Mouse (Mus musculus): Measurements from ENCODE around the gene Sorcs2. TPM values are rescaled to one million over a fixed set of nuclear protein-coding genes. Genes with fewer than 3 reads are reported as not detected.

The Sorcs2 gene
- 9.9 and 10.3 TPM in 2 replicates for polyA plus RNA-seq (2014; fragmentation: Nextera tagmentation; extraction: Ambion mirVana)

DNA sequence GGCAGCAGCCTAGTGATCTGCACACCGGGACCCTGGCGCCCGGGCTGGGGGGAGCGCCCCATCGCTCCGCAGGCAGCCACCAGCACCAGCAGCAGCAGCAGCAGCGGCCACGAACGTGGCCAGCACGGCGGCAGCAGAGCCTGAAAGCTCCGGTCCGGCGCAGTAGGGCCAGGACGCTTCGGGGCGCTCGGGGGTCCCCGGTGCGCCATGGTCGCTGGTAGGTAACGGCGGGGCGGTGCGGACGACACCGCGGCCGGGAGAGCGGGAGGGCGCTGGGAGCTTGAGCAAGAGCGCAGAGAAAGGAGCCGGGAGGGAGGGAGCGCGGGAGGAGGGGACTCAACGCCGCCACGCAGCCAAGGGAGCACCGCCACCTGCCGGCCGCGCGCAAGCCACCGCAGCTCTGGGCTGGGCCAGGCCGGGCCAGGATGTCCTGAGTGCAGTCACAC lies at the start of gene Sorcs2:
Sorcs2 (minus strand) TSS at position 303 of the 446 bp plus-strand sequence.
- H3K27me3 ChIP-seq (ENCODE audit: control insufficient read depth, insufficient read depth, low read length), result peaks cover 28% of the 10 kb centered on the region
- WGBS, result under 1% methylated on average over 39 of the region's 45 CpGs
- ATAC-seq (ENCODE audit: insufficient number of reproducible peaks, insufficient read depth, low FRiP score, low read depth), result peak; percentile 69
- H3K4me1 ChIP-seq (ENCODE audit: control insufficient read depth in 2 of 2, insufficient read depth in 2 of 2, low read length in 2 of 2), result peaks cover 14 to 21% of the 10 kb centered on the region in 2 experiments
- H3K36me3 ChIP-seq (ENCODE audit: control insufficient read depth, insufficient read depth, low read length), result no peaks in the 10 kb centered on the region
- H3K4me3 ChIP-seq (ENCODE audit: control insufficient read depth in 1 of 2, insufficient read depth in 1 of 2, low read depth in 1 of 2, low read length in 2 of 2), result peak within 1 kb of the TSS; percentile 75 to 84
- peak within 1 kb of the TSS; percentile 100 for H3K4me2 ChIP-seq (ENCODE audit: low read length)
- peak within 1 kb of the TSS in 1 of 2 experiments; percentile 44; a peak in 1 of 4 replicates for H3K27ac ChIP-seq (replicated peaks in 1 of 2; ENCODE audit: control insufficient read depth in 1 of 2, insufficient read depth in 1 of 2, low read depth in 2 of 2, low read length in 2 of 2)
- H3K9ac ChIP-seq (ENCODE audit: low read length), result peak within 1 kb of the TSS; percentile 90
- H3K9me3 ChIP-seq (ENCODE audit: control insufficient read depth, low read length), result no peaks in the 10 kb centered on the region

GRCm38 (mm10) chr5:36446166-36446890 lies 48.4 kb upstream of the Sorcs2 start:
- WGBS, result 41% methylated on average over 9 of the region's 9 CpGs

DNA sequence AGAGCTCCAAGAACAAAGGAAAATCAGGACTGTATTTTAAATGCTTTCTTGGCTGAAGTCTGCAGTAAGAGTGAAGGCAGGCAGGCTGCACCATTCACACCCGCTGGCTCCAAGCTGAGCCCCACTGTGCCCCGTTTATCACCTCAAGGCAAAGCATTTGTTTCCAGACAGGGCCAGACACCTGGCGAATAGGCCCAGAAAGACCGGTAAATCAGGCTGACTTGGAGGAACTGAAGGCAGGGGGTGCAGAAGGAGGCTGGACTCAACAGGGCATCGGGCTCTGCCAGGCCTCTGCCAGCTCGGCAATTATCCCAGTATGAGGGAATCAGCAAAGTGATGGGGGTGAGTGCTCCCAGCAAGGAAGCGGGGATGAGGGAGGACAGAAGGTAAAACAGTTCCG lies 47.1 kb upstream of the Sorcs2 start:
- Histone ChIP-seq H3K4me3 (ENCODE audit: control insufficient read depth in 1 of 2, insufficient read depth in 1 of 2, low read depth in 1 of 2, low read length in 2 of 2) (no peak overlapping the region), H3K27me3 (ENCODE audit: control insufficient read depth, insufficient read depth, low read length) (peaks cover 60% of the 10 kb centered on the region), H3K4me1 (ENCODE audit: control insufficient read depth in 2 of 2, insufficient read depth in 2 of 2, low read length in 2 of 2) (peaks cover 8% of the 10 kb centered on the region in 2 experiments), H3K4me2 (ENCODE audit: low read length) (no peak overlapping the region), H3K36me3 (ENCODE audit: control insufficient read depth, insufficient read depth, low read length) (no peaks in the 10 kb centered on the region), H3K9ac (ENCODE audit: low read length) (no peak overlapping the region), H3K9me3 (ENCODE audit: control insufficient read depth, low read length) (no peaks in the 10 kb centered on the region), H3K27ac (replicated peaks in 1 of 2; ENCODE audit: control insufficient read depth in 1 of 2, insufficient read depth in 1 of 2, low read depth in 2 of 2, low read length in 2 of 2) (no peak overlapping the region)
- no peak for ATAC-seq (ENCODE audit: insufficient number of reproducible peaks, insufficient read depth, low FRiP score, low read depth)
- WGBS, result 26% methylated on average over 8 of the region's 8 CpGs

More at GRCm38 (mm10) chr5:36446166-36446890, 48.4 kb upstream of the Sorcs2 start:
- Histone ChIP-seq H3K27me3 (ENCODE audit: control insufficient read depth, insufficient read depth, low read length) (peaks cover 60% of the 10 kb centered on the region), H3K36me3 (ENCODE audit: control insufficient read depth, insufficient read depth, low read length) (no peaks in the 10 kb centered on the region), H3K9me3 (ENCODE audit: control insufficient read depth, low read length) (no peaks in the 10 kb centered on the region), H3K4me3 (ENCODE audit: control insufficient read depth in 1 of 2, insufficient read depth in 1 of 2, low read depth in 1 of 2, low read length in 2 of 2) (no peak overlapping the region), H3K9ac (ENCODE audit: low read length) (no peak overlapping the region), H3K4me1 (ENCODE audit: control insufficient read depth in 2 of 2, insufficient read depth in 2 of 2, low read length in 2 of 2) (peaks cover 16 to 20% of the 10 kb centered on the region in 2 experiments), H3K27ac (replicated peaks in 1 of 2; ENCODE audit: control insufficient read depth in 1 of 2, insufficient read depth in 1 of 2, low read depth in 2 of 2, low read length in 2 of 2) (no peak overlapping the region), H3K4me2 (ENCODE audit: low read length) (no peak overlapping the region)
- no peak for ATAC-seq (ENCODE audit: insufficient number of reproducible peaks, insufficient read depth, low FRiP score, low read depth)

DNA sequence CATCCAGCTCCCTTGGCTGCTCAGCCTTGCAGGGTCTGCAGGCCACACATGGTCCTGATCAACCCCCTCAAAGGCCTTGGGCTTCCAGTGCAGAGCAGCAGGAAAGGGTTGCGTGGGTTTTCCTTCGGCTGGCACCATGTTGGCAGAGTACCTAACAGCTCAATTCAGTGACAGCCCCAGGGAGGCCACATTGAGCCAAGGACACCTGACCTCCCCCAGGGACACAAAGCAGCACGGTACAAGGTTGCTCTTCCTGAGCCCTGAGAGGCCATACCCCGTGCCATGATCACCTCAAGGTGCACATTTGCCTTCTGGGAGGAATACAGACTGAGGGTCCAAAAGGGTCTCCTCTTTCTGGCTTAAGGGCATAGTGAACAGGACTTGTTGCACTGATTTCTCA lies 46.7 kb upstream of the Sorcs2 start:
- Histone ChIP-seq H3K4me3 (ENCODE audit: control insufficient read depth in 1 of 2, insufficient read depth in 1 of 2, low read depth in 1 of 2, low read length in 2 of 2) (no peak overlapping the region), H3K36me3 (ENCODE audit: control insufficient read depth, insufficient read depth, low read length) (no peaks in the 10 kb centered on the region), H3K4me2 (ENCODE audit: low read length) (no peak overlapping the region), H3K27me3 (ENCODE audit: control insufficient read depth, insufficient read depth, low read length) (peaks cover 60% of the 10 kb centered on the region), H3K27ac (replicated peaks in 1 of 2; ENCODE audit: control insufficient read depth in 1 of 2, insufficient read depth in 1 of 2, low read depth in 2 of 2, low read length in 2 of 2) (no peak overlapping the region), H3K4me1 (ENCODE audit: control insufficient read depth in 2 of 2, insufficient read depth in 2 of 2, low read length in 2 of 2) (peaks cover 4% of the 10 kb centered on the region in 2 experiments), H3K9ac (ENCODE audit: low read length) (no peak overlapping the region), H3K9me3 (ENCODE audit: control insufficient read depth, low read length) (no peaks in the 10 kb centered on the region)
- no peak for ATAC-seq (ENCODE audit: insufficient number of reproducible peaks, insufficient read depth, low FRiP score, low read depth)
- WGBS, result 42% methylated on average over 4 of the region's 4 CpGs

DNA sequence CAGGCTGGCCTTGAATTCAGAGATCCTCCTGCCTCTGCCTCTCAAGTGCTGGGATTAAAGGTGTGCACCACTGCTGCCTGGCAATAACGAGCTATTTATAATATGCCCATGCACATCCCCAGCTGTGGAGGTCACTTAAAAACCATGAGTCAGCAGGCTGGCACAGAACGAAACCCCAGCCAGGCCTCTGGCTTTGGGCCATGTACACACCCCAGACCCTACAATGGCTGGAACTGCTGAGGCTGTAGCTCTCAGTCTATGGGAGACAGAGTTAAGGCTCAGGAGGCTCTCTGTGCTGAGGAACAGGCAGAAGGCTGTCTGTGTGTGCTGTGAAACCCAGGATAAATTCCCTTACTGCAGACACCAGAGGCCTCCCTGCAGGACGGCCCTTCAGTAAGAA lies 42.8 kb upstream of the Sorcs2 start:
- Histone ChIP-seq H3K27ac (replicated peaks in 1 of 2; ENCODE audit: control insufficient read depth in 1 of 2, insufficient read depth in 1 of 2, low read depth in 2 of 2, low read length in 2 of 2) (no peak overlapping the region), H3K4me3 (ENCODE audit: control insufficient read depth in 1 of 2, insufficient read depth in 1 of 2, low read depth in 1 of 2, low read length in 2 of 2) (no peak overlapping the region), H3K27me3 (ENCODE audit: control insufficient read depth, insufficient read depth, low read length) (peaks cover 35% of the 10 kb centered on the region), H3K36me3 (ENCODE audit: control insufficient read depth, insufficient read depth, low read length) (no peaks in the 10 kb centered on the region), H3K4me2 (ENCODE audit: low read length) (no peak overlapping the region), H3K9ac (ENCODE audit: low read length) (no peak overlapping the region), H3K4me1 (ENCODE audit: control insufficient read depth in 2 of 2, insufficient read depth in 2 of 2, low read length in 2 of 2) (no peaks in the 10 kb centered on the region), H3K9me3 (ENCODE audit: control insufficient read depth, low read length) (no peaks in the 10 kb centered on the region)
- no peak for ATAC-seq (ENCODE audit: insufficient number of reproducible peaks, insufficient read depth, low FRiP score, low read depth)
- 46% methylated on average over 3 of the region's 3 CpGs for WGBS

GRCm38 (mm10) chr5:36436858-36437257 lies 38.9 kb upstream of the Sorcs2 start:
- Histone ChIP-seq H3K36me3 (ENCODE audit: control insufficient read depth, insufficient read depth, low read length) (no peaks in the 10 kb centered on the region), H3K27me3 (ENCODE audit: control insufficient read depth, insufficient read depth, low read length) (peaks cover 6% of the 10 kb centered on the region), H3K4me2 (ENCODE audit: low read length) (no peak overlapping the region), H3K27ac (replicated peaks in 1 of 2; ENCODE audit: control insufficient read depth in 1 of 2, insufficient read depth in 1 of 2, low read depth in 2 of 2, low read length in 2 of 2) (no peak overlapping the region), H3K9me3 (ENCODE audit: control insufficient read depth, low read length) (no peaks in the 10 kb centered on the region), H3K9ac (ENCODE audit: low read length) (no peak overlapping the region), H3K4me3 (ENCODE audit: control insufficient read depth in 1 of 2, insufficient read depth in 1 of 2, low read depth in 1 of 2, low read length in 2 of 2) (no peak overlapping the region), H3K4me1 (ENCODE audit: control insufficient read depth in 2 of 2, insufficient read depth in 2 of 2, low read length in 2 of 2) (no peaks in the 10 kb centered on the region)
- 59% methylated on average over 4 of the region's 4 CpGs for WGBS
- ATAC-seq (ENCODE audit: insufficient number of reproducible peaks, insufficient read depth, low FRiP score, low read depth), result no peak

DNA sequence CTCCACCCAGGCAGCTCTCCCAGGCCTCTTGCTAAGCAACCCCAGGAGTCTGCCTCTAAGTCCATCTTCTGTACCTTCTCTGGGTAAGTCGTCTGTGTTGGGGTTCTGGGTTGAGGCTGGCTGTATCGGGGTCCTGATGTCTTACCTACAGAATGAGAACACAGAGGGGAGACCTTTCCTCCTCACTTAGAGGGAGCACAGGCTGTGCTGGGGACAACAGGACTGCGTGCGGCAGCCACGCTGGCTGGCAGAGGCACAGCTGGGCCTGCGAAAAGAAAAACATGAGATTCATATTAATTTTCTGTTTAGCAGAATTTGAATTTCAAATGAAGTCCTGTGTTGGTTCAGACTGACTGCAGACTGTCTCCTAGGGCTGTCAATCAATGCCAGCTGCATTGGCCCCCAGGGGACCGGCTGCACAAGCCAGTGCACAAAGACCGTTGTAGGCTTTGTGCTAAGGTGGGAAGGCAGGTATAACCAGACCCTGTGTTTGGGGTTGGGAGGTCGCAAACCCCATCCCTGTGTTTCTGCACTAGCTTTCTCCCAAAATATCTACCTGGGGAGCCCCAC lies 36.5 kb upstream of the Sorcs2 start:
- H3K4me2 ChIP-seq (ENCODE audit: low read length), result no peak overlapping the region
- H3K36me3 ChIP-seq (ENCODE audit: control insufficient read depth, insufficient read depth, low read length), result no peaks in the 10 kb centered on the region

More for the DNA sequence above, 36.5 kb upstream of the Sorcs2 start:
- ATAC-seq (ENCODE audit: insufficient number of reproducible peaks, insufficient read depth, low FRiP score, low read depth), result no peak
- WGBS, result 68% methylated on average over 9 of the region's 9 CpGs
- peaks cover 4% of the 10 kb centered on the region; the same call in 1 of the 2 replicates for H3K27me3 ChIP-seq (ENCODE audit: control insufficient read depth, insufficient read depth, low read length)
- no peak overlapping the region for H3K9ac ChIP-seq (ENCODE audit: low read length)
- H3K27ac ChIP-seq (replicated peaks in 1 of 2; ENCODE audit: control insufficient read depth in 1 of 2, insufficient read depth in 1 of 2, low read depth in 2 of 2, low read length in 2 of 2), result no peak overlapping the region
- no peak overlapping the region for H3K4me3 ChIP-seq (ENCODE audit: control insufficient read depth in 1 of 2, insufficient read depth in 1 of 2, low read depth in 1 of 2, low read length in 2 of 2)
- H3K9me3 ChIP-seq (ENCODE audit: control insufficient read depth, low read length), result no peaks in the 10 kb centered on the region
- no peaks in the 10 kb centered on the region for H3K4me1 ChIP-seq (ENCODE audit: control insufficient read depth in 2 of 2, insufficient read depth in 2 of 2, low read length in 2 of 2)

Data from heart, embryonic 14.5 days (tissue).